Mouse (Mus musculus): ENCODE measurements around the gene Atp9a. TPM values are rescaled to one million over a fixed set of nuclear protein-coding genes. Genes with fewer than 3 reads are reported as not detected.

Atp9a gene
- total and polyA plus RNA-seq, 3 experiments, result not detected

DNA sequence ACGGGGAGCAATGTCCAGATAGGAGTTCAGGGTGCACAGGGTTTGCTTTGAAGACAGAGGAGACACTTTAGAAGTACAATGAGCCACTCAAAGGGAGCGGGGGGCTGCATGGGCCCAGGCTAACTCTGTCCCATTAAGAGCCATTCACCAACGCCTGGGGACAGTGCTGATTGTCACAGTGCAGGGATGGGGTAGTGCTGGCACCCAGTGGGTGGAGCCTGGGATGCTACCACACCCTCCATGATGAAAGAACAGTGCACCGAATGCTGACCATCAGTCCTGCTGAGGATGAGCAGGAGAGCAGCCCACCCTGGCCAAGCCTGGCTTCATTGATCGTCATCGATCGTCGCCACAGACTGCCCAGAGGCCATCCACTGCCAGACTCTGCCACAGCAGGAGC lies 11.0 kb downstream of the Atp9a start:
- H3K9me3 ChIP-seq (replicated peaks; ENCODE audit: insufficient read depth, low read length), result no peaks in the 10 kb centered on the region
- H3K79me2 ChIP-seq (ENCODE audit: control insufficient read depth, insufficient read depth, low read length, poor library complexity), result no peaks in the 10 kb centered on the region
- TF ChIP-seq SMC3 (IDR thresholded peaks at IDR 0.05; ENCODE audit: low read depth, low read length) (no peak), POLR2AphosphoS2 (IDR thresholded peaks at IDR 0.05; ENCODE audit: low read length) (no peak), USF1 (IDR thresholded peaks at IDR 0.05; ENCODE audit: low read depth, low read length) (no peak), NRF1 (IDR thresholded peaks at IDR 0.05; ENCODE audit: insufficient read depth, low read depth, low read length, poor library complexity, severe bottlenecking) (no peak), MEF2A (IDR thresholded peaks at IDR 0.05; ENCODE audit: extremely low read depth, insufficient replicate concordance, low read depth, low read length, poor library complexity, severe bottlenecking) (no peak), MXI1 (IDR thresholded peaks at IDR 0.05; ENCODE audit: low read depth, low read length) (no peak), MAFK (IDR thresholded peaks at IDR 0.05; ENCODE audit: borderline replicate concordance, low read depth, low read length) (no peak), MAZ (IDR thresholded peaks at IDR 0.05; ENCODE audit: low read depth, low read length) (no peak), ZNF384 (IDR thresholded peaks at IDR 0.05; ENCODE audit: low read depth, low read length) (no peak), CHD2 (IDR thresholded peaks at IDR 0.05; ENCODE audit: low read length) (no peak), POLR2A (IDR thresholded peaks at IDR 0.05; ENCODE audit: control insufficient read depth in 1 of 2, insufficient read depth in 1 of 2, low read depth in 1 of 2, low read length in 2 of 2, poor library complexity in 1 of 2) (no peak), HCFC1 (IDR thresholded peaks at IDR 0.05; ENCODE audit: low read depth, low read length) (no peak), ZC3H11A (IDR thresholded peaks at IDR 0.05; ENCODE audit: low read depth, low read length) (no peak), BHLHE40 (IDR thresholded peaks at IDR 0.05; ENCODE audit: borderline replicate concordance, low read depth, low read length) (no peak)
- DNase-seq (ENCODE audit: low read depth, low spot score), result no peak
- H3K4me1 ChIP-seq (ENCODE audit: control insufficient read depth in 1 of 2, insufficient read depth in 2 of 2, low read length in 2 of 2), result no peaks in the 10 kb centered on the region
- no peak overlapping the region for H3K4me3 ChIP-seq (ENCODE audit: control insufficient read depth in 1 of 2, insufficient read depth in 1 of 2, low read depth in 2 of 2, low read length in 2 of 2)
- no peaks in the 10 kb centered on the region for H3K27me3 ChIP-seq (ENCODE audit: control insufficient read depth in 1 of 2, insufficient read depth in 2 of 2, low read length in 2 of 2)
- H3K36me3 ChIP-seq (ENCODE audit: control insufficient read depth in 1 of 2, insufficient read depth in 2 of 2, low read length in 2 of 2), result no peaks in the 10 kb centered on the region
- H3K9ac ChIP-seq (ENCODE audit: control insufficient read depth, low read depth, low read length, poor library complexity, severe bottlenecking), result no peak overlapping the region
- no peak overlapping the region for H3K27ac ChIP-seq (ENCODE audit: control insufficient read depth, low read depth, low read length)

DNA sequence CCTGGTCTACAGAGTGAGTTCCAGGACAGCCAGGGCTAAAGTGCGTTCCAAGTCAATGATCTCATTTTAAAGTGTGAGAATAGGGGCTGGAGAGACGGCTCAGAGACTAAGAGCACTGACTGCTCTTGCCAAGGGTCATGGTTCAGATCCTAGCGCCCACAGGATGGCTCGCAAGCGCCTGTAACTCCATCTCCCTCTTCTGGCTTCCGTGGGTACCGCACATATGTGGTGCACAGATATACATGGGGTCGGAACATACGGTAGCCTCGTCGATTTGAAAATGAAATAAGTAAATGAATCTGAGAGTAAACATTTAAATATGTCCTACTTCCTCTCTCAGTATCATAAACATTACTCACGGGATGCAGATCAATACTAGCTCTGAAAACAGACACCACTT lies 12.5 kb downstream of the Atp9a start:
- no peaks in the 10 kb centered on the region for H3K36me3 ChIP-seq (ENCODE audit: control insufficient read depth in 1 of 2, insufficient read depth in 2 of 2, low read length in 2 of 2)
- no peak for DNase-seq (ENCODE audit: low read depth, low spot score)
- H3K9ac ChIP-seq (ENCODE audit: control insufficient read depth, low read depth, low read length, poor library complexity, severe bottlenecking), result no peak overlapping the region

More for the DNA sequence above, 12.5 kb downstream of the Atp9a start:
- Histone ChIP-seq H3K27ac (ENCODE audit: control insufficient read depth, low read depth, low read length) (no peak overlapping the region), H3K9me3 (replicated peaks; ENCODE audit: insufficient read depth, low read length) (no peaks in the 10 kb centered on the region), H3K4me3 (ENCODE audit: control insufficient read depth in 1 of 2, insufficient read depth in 1 of 2, low read depth in 2 of 2, low read length in 2 of 2) (no peak overlapping the region), H3K4me1 (ENCODE audit: control insufficient read depth in 1 of 2, insufficient read depth in 2 of 2, low read length in 2 of 2) (no peaks in the 10 kb centered on the region), H3K27me3 (ENCODE audit: control insufficient read depth in 1 of 2, insufficient read depth in 2 of 2, low read length in 2 of 2) (no peaks in the 10 kb centered on the region), H3K79me2 (ENCODE audit: control insufficient read depth, insufficient read depth, low read length, poor library complexity) (no peaks in the 10 kb centered on the region)
- TF ChIP-seq GABPA (IDR thresholded peaks at IDR 0.05; ENCODE audit: low read depth, low read length) (no peak), MAZ (IDR thresholded peaks at IDR 0.05; ENCODE audit: low read depth, low read length) (no peak), RCOR1 (IDR thresholded peaks at IDR 0.05; ENCODE audit: low read depth, low read length) (no peak), TCF12 (IDR thresholded peaks at IDR 0.05; ENCODE audit: low read depth, low read length) (no peak), ZC3H11A (IDR thresholded peaks at IDR 0.05; ENCODE audit: low read depth, low read length) (no peak), NRF1 (IDR thresholded peaks at IDR 0.05; ENCODE audit: insufficient read depth, low read depth, low read length, poor library complexity, severe bottlenecking) (no peak), POLR2A (IDR thresholded peaks at IDR 0.05; ENCODE audit: control insufficient read depth in 1 of 2, insufficient read depth in 1 of 2, low read depth in 1 of 2, low read length in 2 of 2, poor library complexity in 1 of 2) (no peak), ZMIZ1 (IDR thresholded peaks at IDR 0.05; ENCODE audit: low read depth, low read length) (no peak), EP300 (IDR thresholded peaks at IDR 0.05; ENCODE audit: low read depth in 1 of 2, low read length in 2 of 2) (no peak), RAD21 (IDR thresholded peaks at IDR 0.05; ENCODE audit: low read depth, low read length) (no peak), POLR2AphosphoS5 (IDR thresholded peaks at IDR 0.05; ENCODE audit: borderline replicate concordance, low read depth, low read length) (no peak)

Measured in MEL (cell line).